Mouse (Mus musculus): ENCODE measurements at regions not wholly inside any gene's neighbourhood (a gene's known extent, or its start where the extent isn't known, plus 50 kb on each side); places are given as distances from the start of the nearest gene placed in this dataset.

GRCm38 (mm10) chr8:127809203-127810155 lies 548.9 kb upstream of the Nrp1 start:
- intact Hi-C loops (cut with DNase I) = no loop called here
- DNase-seq = no peak

DNA sequence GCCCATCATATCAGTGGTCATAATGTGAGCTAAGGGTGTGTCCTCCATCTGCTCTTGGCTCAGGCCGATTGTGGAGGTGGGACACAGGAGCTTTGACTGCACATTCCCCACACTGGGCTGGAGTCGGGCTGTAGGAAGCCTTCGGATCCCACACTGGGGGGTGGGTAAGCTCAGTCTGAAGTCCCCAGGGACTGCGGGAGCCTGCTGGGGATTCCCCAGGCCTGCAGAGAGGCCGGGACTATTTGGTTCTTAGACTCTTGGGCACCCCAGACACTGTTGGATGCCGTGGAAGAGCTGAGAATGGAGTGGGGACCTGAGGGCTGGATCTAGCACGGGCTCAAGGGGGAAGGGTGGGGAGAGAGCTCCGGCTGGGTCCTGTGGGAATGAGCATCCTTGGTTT lies 547.1 kb upstream of the Nrp1 start:
- no peak for DNase-seq
- intact Hi-C loops (cut with DNase I) = no loop called here

- intact Hi-C loops (cut with DNase I) = no loop called here
- no peak for DNase-seq
Measured at GRCm38 (mm10) chr8:127814785-127815523, 543.5 kb upstream of the Nrp1 start.

GRCm38 (mm10) chr8:127820741-127821170 lies 537.6 kb upstream of the Nrp1 start:
- intact Hi-C loops (cut with DNase I) = no loop called here
- peak; percentile 15 for DNase-seq

DNA sequence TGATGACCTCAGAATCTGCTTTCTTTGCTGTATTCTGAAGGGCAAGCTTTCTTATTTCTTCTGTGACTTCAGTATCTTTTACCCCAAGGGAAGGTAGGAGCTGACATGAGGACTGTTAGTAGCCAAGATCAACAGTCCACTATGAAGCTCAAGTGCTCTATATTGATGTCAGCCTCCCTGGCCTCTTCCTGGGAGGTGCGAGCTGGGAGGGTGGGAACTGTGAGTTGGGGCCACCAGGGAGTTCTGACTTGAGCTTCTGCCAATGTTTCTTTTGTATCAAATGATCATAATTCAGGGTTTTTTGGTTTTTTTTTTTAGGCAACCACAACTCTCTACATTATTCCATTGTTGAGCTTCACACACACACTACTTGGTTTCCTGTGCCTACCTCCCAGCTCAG lies 536.8 kb upstream of the Nrp1 start:
- intact Hi-C loops (cut with DNase I) = no loop called here

GRCm38 (mm10) chr8:127825041-127825440 lies 533.4 kb upstream of the Nrp1 start:
- no peak for DNase-seq
- intact Hi-C loops (cut with DNase I) = no loop called here

More for the DNA sequence above, 536.8 kb upstream of the Nrp1 start:
- DNase-seq = no peak

DNA sequence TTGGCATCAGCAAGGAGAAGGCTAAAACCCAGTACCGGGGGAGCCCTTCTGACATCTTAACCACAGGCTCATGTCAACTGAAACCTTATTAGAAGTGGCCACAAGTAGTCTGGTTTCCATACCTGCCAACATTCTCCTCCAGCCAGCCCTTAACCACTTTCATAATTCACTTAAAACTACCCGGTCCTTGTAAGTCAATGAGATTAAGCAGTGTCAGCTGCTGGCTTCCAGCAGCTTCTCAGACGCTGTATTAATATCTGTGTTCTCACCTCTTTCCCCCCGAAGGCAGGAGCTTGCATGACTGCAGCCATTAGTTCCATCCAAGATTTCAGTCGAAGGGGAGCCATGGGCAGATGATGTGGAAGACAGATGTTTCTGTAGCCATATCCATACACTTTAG lies 530.6 kb upstream of the Nrp1 start:
- DNase-seq = no peak
- intact Hi-C loops (cut with DNase I) = no loop called here

DNA sequence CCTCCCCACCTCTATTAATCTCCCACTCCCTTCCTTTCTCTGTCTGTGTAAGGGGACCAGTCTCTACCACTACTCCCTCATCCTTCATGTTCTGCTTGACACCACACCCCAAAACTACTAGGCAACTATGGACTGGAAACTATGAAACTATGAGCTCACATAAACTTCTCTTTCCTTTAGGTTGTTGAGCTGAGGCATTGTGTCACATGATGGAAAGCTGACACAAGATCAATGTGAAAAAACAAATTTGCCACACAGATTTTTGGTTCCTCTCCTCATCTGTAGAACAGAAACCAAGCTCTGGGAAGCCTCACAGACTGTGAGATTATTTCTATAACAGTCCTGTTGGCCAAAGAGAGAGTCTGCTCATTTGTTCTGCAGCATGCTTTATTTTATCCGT lies 528.7 kb upstream of the Nrp1 start:
- no peak for DNase-seq

DNA sequence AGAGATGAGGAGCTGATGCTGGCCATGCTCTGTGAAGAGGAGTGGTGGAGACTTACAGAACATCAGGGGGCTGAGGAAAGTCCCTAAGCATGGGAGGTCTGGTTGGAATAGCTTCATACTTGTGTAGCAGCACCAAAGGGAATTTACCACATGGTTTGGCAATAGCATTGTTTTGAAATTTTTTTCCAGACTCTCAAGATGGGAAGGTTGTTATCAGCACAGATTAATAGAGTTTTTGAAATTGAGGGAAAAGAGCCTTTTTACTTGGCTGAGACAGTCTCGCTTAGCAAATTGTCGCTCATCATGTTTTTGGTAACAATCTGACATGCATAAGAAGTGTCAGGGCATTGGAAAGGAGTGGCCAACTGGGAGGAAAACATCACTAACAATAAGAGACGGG lies 524.4 kb upstream of the Nrp1 start:
- no peak for DNase-seq
- intact Hi-C loops (cut with DNase I) = no loop called here

More for the DNA sequence above, 528.7 kb upstream of the Nrp1 start:
- intact Hi-C loops (cut with DNase I) = no loop called here

- intact Hi-C loops (cut with DNase I) = no loop called here
- DNase-seq = no peak
Measured at GRCm38 (mm10) chr8:127836410-127837206, 521.8 kb upstream of the Nrp1 start.

GRCm38 (mm10) chr8:127838311-127838710 lies 520.1 kb upstream of the Nrp1 start:
- intact Hi-C loops (cut with DNase I) = no loop called here
- no peak for DNase-seq

DNA sequence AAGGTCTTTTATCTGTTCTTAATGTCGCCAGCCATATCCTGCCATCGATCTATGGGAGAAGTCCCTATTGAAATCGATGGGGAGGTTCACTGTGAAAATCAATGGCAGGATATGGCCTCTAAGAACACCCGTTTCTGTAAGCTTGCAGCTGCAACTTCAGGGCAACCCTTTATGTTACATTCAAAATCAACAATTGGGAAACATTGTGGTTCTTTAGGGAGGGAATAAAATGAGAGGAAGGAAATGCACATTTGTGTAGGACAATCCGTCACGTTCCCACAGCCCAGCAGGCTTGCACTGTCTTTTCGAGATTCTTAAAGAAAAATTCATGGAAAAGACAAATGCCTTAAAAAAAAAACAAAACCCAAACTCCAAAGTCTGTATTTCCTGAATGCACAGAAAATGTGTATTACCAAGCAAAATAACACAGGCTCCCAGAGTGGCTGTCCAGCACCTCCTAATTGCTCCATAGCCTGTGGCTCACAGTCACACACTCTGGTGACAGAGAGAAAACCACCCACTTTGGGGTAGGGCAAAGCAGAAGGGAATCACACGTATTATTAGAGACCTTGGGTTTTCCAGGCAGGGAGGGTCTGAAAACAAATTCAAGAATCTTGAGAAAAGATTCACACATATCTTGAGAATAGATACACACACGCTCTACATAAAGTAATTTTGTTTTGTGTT lies 510.9 kb upstream of the Nrp1 start:
- DNase-seq = no peak
- intact Hi-C loops (cut with DNase I) = no loop called here

DNA sequence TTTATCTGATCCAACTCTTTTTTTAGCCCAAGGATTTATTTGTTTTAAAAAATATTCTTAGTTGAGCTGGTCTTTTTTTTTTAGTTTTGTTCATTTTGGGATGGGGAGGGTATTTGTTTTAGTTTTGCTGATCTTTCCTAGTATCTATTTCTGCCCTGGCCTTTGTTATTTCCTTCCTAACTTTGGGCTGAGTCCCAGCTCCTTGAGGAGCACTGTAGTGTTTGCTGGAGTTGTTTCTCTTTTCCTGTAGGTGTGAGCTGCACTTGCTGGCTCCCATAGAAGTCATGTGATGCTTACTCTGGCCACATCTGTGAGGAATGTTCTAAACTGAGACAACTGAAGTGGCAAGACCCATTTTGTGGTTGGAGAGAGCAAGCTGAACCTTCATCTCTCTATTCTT lies 508.5 kb upstream of the Nrp1 start:
- intact Hi-C loops (cut with DNase I) = no loop called here

DNA sequence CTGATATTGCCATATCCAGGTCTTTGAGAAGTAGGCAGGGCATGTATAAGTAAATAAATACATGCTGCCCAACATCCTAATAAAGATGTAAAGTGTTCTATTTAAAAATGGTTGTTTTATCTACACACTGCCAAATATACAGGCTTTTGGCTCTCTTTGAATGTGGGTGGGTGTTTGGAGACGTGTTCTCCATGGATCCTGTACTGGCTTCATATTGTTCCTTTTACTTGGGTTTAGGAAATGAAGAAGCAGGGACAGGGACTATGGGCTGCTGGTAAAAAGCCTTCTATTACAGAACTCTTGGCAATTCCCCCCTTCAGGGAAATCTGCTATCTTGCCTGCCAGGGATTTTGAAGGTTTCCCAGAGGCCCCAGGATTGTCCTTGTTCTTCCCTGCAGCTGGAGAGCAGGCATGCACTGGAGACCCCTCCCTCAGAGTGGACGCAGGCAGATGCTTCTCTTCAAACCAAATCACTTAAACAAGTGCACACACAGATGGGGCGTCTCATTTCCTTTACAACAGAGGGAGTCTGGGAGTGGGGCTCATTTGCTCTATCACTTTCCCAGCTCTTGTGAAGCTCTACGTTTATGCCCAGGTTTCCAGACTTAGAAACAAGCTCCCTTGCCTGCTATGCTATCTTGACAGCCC lies 502.6 kb upstream of the Nrp1 start:
- DNase-seq = no peak
- intact Hi-C loops (cut with DNase I) = no loop called here

More for the DNA sequence above, 508.5 kb upstream of the Nrp1 start:
- no peak for DNase-seq

DNA sequence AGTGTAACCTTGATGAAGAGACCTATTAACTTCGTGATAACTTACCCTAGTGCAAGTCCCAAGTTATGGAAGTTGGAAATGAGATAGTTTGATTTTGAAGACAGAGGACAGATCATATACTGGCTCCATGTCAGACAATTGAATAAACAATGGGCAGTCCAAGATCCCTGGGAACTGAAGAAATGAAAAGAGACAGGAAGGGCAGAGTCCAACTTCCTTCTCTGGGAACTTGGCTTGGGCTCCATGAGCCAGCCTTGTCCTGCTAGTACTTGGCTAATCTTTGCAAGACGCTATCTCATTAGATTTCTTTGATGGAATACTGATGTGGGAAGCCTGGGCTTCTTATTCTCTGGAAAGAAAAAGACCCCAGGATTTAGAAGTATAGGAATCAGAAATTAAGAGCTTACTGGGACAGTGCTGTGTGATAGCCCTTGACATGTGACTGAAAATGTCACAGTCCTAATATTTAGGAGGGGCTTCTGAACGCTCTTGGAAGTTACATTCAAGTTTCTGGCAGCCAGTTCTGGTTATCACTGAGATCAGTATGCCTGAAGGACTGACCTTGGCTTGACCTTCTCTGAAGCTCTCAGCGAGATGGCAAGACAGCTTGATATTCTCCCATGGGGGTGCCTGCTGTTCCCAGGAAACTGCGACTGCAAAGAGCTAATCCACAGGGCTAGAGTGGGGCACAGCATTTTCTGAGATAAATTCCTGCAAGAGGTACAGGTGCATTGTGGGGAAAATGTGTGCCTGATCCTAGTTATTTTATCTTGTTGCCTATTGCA lies 501.9 kb upstream of the Nrp1 start:
- intact Hi-C loops (cut with DNase I) = no loop called here
- peak; percentile 3 for DNase-seq

GRCm38 (mm10) chr8:127859036-127859435 lies 499.4 kb upstream of the Nrp1 start:
- intact Hi-C loops (cut with DNase I) = no loop called here
- DNase-seq = peak; percentile 54

DNA sequence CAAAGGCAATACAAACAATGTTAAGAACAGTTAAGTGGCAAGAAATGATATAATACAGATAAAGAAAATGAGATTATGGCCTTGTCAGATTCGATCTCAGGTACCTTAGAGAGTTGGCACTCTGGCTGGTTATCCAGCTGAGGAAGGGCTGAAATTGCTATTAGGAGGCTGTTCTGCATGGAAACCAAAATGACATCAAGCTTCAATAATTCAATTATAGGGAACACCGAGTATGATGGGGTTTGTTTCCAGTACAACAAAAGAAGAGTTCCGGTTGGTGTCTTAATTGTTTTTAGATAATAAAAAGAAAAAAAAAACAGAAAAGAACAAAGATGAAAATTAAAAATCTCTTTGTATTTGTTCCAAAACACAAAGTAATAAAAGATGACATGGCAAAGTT lies 498.0 kb upstream of the Nrp1 start:
- no peak for DNase-seq
- intact Hi-C loops (cut with DNase I) = no loop called here

- intact Hi-C loops (cut with DNase I) = no loop called here
- peak; percentile 36 for DNase-seq
Measured at GRCm38 (mm10) chr8:127860891-127861290, 497.5 kb upstream of the Nrp1 start.

GRCm38 (mm10) chr8:127884641-127885040 lies 473.8 kb upstream of the Nrp1 start:
- no peak for DNase-seq
- intact Hi-C loops (cut with DNase I) = no loop called here

Data from left cerebral cortex, postnatal 4 days (tissue).